Mouse (Mus musculus) Patski (cell line): ENCODE results near the gene Arrdc5. TPM values are rescaled to one million over a fixed set of nuclear protein-coding genes. Genes with fewer than 3 reads are reported as not detected.

Experiments used
- ATAC-seq: fragments of 100-300 bp; one replicate; pipeline ENCODE4 v1.8.0; 2021
- CTCF ChIA-PET: fragments of 350-600 bp; sonication (Branson Sonifier 250); formaldehyde crosslinking; loops from one replicate; lab custom pipeline; 2022; ENCODE audit warnings: inconsistent platforms; lab: Charles Lee
- POLR2A ChIA-PET: fragments of 350-600 bp; sonication (Branson Sonifier 250); formaldehyde crosslinking; loops from one replicate; lab custom pipeline; 2022; ENCODE audit warnings: antibody characterized with exemption, inconsistent platforms; lab: Charles Lee
- DNase-seq: peaks from one replicate; pipeline ENCODE4 v3.0.0-alpha.2; 2011; ENCODE audit warnings: low read depth, low spot score
- H3K27me3 ChIP-seq: fragments of 371-371 bp; one replicate; pipeline ENCODE4 v1.5.1; 2021
- CTCF ChIP-seq: fragments of 100-300 bp; IDR thresholded peaks from one replicate; pipeline ENCODE4 v1.5.1; 2021
- in situ Hi-C: fragments of 300-500 bp; cut with MboI; formaldehyde crosslinking; loops from 3 replicates; pipeline ENCODE4 v1.11.1; 2018; ENCODE audit warnings: low pct_unique_long_range_greater_than_20kb, mixed read lengths
- polyA plus RNA-seq: library from polyadenylated mRNA; unstranded; gene quantifications from one replicate; pipeline ENCODE4 v1.2.3, GENCODE M21; 2021

Gene Arrdc5
- not detected for polyA plus RNA-seq

DNA sequence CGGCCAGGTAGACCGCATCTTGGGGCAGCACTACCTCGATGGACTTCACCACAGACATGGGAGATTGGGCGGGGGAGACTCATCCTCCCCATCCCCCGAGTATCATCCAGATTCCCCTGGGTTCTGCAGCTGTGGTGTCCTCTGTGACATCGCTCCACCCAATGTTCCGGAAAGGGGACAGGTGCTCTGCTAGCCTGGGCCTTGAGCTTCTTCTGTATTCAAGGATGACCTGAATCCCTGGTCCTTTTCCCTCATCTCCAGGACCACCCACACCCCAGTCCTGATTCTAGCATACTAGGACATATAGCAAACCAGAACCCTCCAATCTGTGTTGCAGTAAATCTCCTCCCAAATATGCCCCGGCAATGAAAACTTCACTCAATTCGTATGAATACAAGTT lies at the start of gene Arrdc5:
Arrdc5 (minus strand) TSS at position 101 of the 400 bp plus-strand sequence.
- ChIA-PET CTCF (interaction anchor here (1.5 kb wide), 1 partner anchor 9 kb away, joined by 4 read pairs; no protein-coding TSS in a partner anchor), POLR2A (interaction anchor here (0.9 kb wide), 1 partner anchor 9 kb away, joined by 4 read pairs; no protein-coding TSS in a partner anchor)
- DNase-seq, result no peak
- in situ Hi-C loops, result no loop called here
- no peak for ATAC-seq
- no peaks in the 10 kb centered on the region for H3K27me3 ChIP-seq
- no peak for TF ChIP-seq CTCF

- in situ Hi-C loops, result no loop called here
- TF ChIP-seq CTCF, result no peak
- ChIA-PET CTCF (interaction anchor here (1.7 to 5.2 kb wide), 2 partner anchors 15 to 154 kb away, joined by 4 to 30 read pairs; no protein-coding TSS in a partner anchor), POLR2A (no interaction called here)
- no peak for ATAC-seq
- DNase-seq, result no peak
- no peaks in the 10 kb centered on the region for H3K27me3 ChIP-seq
These were observed 48.5 kb upstream of the Arrdc5 start for GRCm38 (mm10) chr17:56348586-56348985.

- TF ChIP-seq CTCF, result no peak
- in situ Hi-C loops, result no loop called here
These were observed 48.0 kb upstream of the Arrdc5 start for GRCm38 (mm10) chr17:56348128-56348527.

DNA sequence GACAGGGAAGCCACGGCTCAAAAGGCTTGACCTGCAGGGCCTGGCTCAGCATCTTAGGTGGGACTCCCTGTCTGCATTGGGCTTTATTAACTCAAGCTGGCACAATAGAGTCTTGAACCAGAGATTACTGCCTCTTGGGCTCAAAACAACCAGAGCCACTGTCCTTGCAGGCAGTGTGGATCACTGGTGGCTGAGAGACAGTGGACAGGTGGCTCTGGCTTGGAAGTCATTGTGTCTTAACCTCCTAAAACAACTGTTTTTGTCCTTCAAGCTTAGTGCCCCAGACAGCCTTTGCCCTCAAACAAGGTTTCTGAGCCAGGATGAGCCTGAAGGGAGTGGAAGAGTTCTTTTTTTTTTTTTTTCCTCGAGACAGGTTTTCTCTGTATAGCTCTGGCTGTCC lies 45.3 kb upstream of the Arrdc5 start:
- CTCF ChIA-PET, result interaction anchor here (1.8 kb wide), 1 partner anchor 15 kb away, joined by 4 read pairs; no protein-coding TSS in a partner anchor
- ATAC-seq, result no peak
- POLR2A ChIA-PET, result no interaction called here
- no peak for TF ChIP-seq CTCF
- no peak for DNase-seq
- no peaks in the 10 kb centered on the region for H3K27me3 ChIP-seq
- in situ Hi-C loops, result no loop called here

More at GRCm38 (mm10) chr17:56348128-56348527, 48.0 kb upstream of the Arrdc5 start:
- POLR2A ChIA-PET, result interaction anchor here (0.6 kb wide), 1 partner anchor 209 kb away, joined by 3 read pairs; no protein-coding TSS in a partner anchor
- ATAC-seq, result no peak
- no peaks in the 10 kb centered on the region for H3K27me3 ChIP-seq
- CTCF ChIA-PET, result interaction anchor here (1.7 to 5.2 kb wide), 2 partner anchors 14 to 155 kb away, joined by 4 to 30 read pairs; no protein-coding TSS in a partner anchor
- no peak for DNase-seq

GRCm38 (mm10) chr17:56343466-56343865 lies 43.4 kb upstream of the Arrdc5 start:
- CTCF ChIA-PET, result interaction anchor here (1.1 kb wide), 2 partner anchors 13 to 88 kb away, joined by 3 to 6 read pairs; no protein-coding TSS in a partner anchor
- ATAC-seq, result no peak
- DNase-seq, result no peak
- H3K27me3 ChIP-seq, result no peaks in the 10 kb centered on the region
- in situ Hi-C loops, result no loop called here
- TF ChIP-seq CTCF, result no peak
- POLR2A ChIA-PET, result interaction anchor here (0.9 kb wide), 1 partner anchor 79 kb away, joined by 3 read pairs; no protein-coding TSS in a partner anchor

- ChIA-PET POLR2A (no interaction called here), CTCF (interaction anchor here (2.3 to 4.4 kb wide), 3 partner anchors 10 to 17 kb away, joined by 6 to 30 read pairs (median 14); no protein-coding TSS in a partner anchor)
- ATAC-seq (no peak), DNase-seq (no peak)
- H3K27me3 ChIP-seq, result no peaks in the 10 kb centered on the region
- TF ChIP-seq CTCF, result no peak
- in situ Hi-C loops, result no loop called here
These were observed 40.6 kb upstream of the Arrdc5 start for GRCm38 (mm10) chr17:56340717-56341116.

DNA sequence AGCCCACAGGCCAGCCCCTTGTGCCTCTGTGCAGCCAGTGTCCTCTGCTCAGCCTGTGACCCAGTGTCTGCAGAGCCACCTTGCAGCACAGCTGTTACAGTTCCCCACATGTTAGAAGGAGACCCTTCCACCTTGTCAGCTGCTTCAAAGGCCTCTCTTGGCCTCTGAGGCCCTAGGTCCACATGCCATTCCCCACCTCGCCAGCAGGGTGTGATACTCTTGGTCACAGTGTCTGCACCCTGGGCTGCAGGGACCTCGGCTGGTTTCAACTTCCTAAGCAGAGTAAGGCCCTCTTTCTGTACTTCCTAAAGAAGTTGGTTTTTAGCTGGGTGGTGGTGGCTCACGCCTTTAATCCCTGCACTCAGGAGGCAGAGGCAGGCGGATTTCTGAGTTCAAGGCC lies 38.8 kb upstream of the Arrdc5 start:
- ATAC-seq (no peak), DNase-seq (no peak)
- ChIA-PET POLR2A (no interaction called here), CTCF (interaction anchor here (1.0 to 4.4 kb wide), 7 partner anchors 8 to 122 kb away, joined by 3 to 30 read pairs (median 4); no protein-coding TSS in a partner anchor)
- no peaks in the 10 kb centered on the region for H3K27me3 ChIP-seq
- TF ChIP-seq CTCF, result no peak
- in situ Hi-C loops, result no loop called here

DNA sequence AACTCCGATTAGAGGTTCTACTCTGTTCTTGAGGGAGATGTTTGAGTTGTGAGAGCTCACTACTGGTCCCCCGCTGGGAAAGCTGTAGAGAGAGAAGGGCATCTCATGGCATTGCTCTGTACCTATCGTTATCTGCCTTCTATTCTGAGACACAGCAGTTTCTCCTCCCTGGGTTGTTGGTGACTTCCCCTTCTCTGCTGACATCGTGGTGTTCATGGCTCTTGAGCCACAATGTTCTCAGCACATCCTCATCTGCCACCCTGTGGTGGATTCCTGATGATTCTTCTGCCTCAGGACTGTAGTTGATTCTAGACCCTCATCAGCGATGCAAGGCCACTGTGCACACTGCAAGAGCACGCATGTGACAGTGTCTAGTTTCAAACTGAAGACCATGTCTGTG lies 37.7 kb upstream of the Arrdc5 start:
- TF ChIP-seq CTCF, result no peak
- in situ Hi-C loops, result no loop called here

GRCm38 (mm10) chr17:56337190-56337589 lies 37.1 kb upstream of the Arrdc5 start:
- peak; percentile 79 for TF ChIP-seq CTCF
- no peak for DNase-seq
- H3K27me3 ChIP-seq, result no peaks in the 10 kb centered on the region
- ChIA-PET POLR2A (interaction anchor here (0.7 kb wide), 1 partner anchor 131 kb away, joined by 4 read pairs; no protein-coding TSS in a partner anchor), CTCF (interaction anchor here (1.1 kb wide), 1 partner anchor 46 kb away, joined by 3 read pairs; no protein-coding TSS in a partner anchor)
- in situ Hi-C loops, result no loop called here
- no peak for ATAC-seq

More for the DNA sequence above, 37.7 kb upstream of the Arrdc5 start:
- DNase-seq, result no peak
- ChIA-PET CTCF (interaction anchor here (1.1 to 4.2 kb wide), 3 partner anchors 9 to 47 kb away, joined by 3 to 14 read pairs (median 3); no protein-coding TSS in a partner anchor), POLR2A (no interaction called here)
- no peak for ATAC-seq
- H3K27me3 ChIP-seq, result no peaks in the 10 kb centered on the region

- H3K27me3 ChIP-seq, result no peaks in the 10 kb centered on the region
- ChIA-PET CTCF (interaction anchor here (0.6 to 4.5 kb wide), 6 partner anchors 10 to 42 kb away, joined by 3 to 30 read pairs (median 6); no protein-coding TSS in a partner anchor), POLR2A (interaction anchor here (0.8 kb wide), 1 partner anchor 18 kb away, joined by 3 read pairs; no protein-coding TSS in a partner anchor)
- TF ChIP-seq CTCF, result no peak
- ATAC-seq (no peak), DNase-seq (no peak)
- in situ Hi-C loops, result no loop called here
These were observed 32.9 kb upstream of the Arrdc5 start for GRCm38 (mm10) chr17:56332987-56333386.

GRCm38 (mm10) chr17:56331256-56331655 lies 31.2 kb upstream of the Arrdc5 start:
- CTCF ChIA-PET, result interaction anchor here (0.9 to 2.4 kb wide), 7 partner anchors 8 to 39 kb away, joined by 3 to 11 read pairs (median 4); no protein-coding TSS in a partner anchor
- TF ChIP-seq CTCF, result no peak
- in situ Hi-C loops, result no loop called here
- ATAC-seq (peak; percentile 50), DNase-seq (no peak)
- H3K27me3 ChIP-seq, result no peaks in the 10 kb centered on the region
- POLR2A ChIA-PET, result no interaction called here
